Comparison of ENCODE assay signal across 27 mouse cellular contexts in genomic region chr11:106609731-106610130, GRCm38 (mm10). TPM values are rescaled to one million over a fixed set of nuclear protein-coding genes. Genes with fewer than 3 reads are reported as not detected.
DNase-seq lines count a peak whose midpoint lies in the region; ATAC-seq and TF ChIP-seq lines count a peak whose summit lies in the region.
"Had no signal": no experiment of that assay in that cellular context is flagged by ENCODE, and none has a peak within 500 bp of the region (broad histone marks: within the 10 kb centered on the region; RNA-seq: fewer than 3 reads in every experiment).

No protein-coding gene starts in this region.

- no peak for TF ChIP-seq EP300 in heart, adult 2 months (IDR thresholded peaks at IDR 0.05; ENCODE audit: insufficient read depth, low read depth, low read length)

- peaks cover 50% of the 10 kb centered on the region for H3K4me1 ChIP-seq in heart, embryonic 13.5 days
- peaks cover 14% of the 10 kb centered on the region for H3K4me1 ChIP-seq in heart, adult 2 months (ENCODE audit: control insufficient read depth, insufficient read depth, low read length)
- H3K4me1 ChIP-seq in hindbrain, embryonic 12.5 days, result peaks cover 15% of the 10 kb centered on the region
- H3K4me1 ChIP-seq in hindbrain, embryonic 14.5 days (replicated peaks; ENCODE audit: control insufficient read depth, insufficient read depth, low read length), result peaks cover 19% of the 10 kb centered on the region

- 58% methylated on average over 8 of the region's 8 CpGs for WGBS in heart, embryonic 13.5 days
- WGBS in heart, adult 2 months, result 62% methylated on average over 8 of the region's 8 CpGs
- WGBS in hindbrain, embryonic 12.5 days, result 76% methylated on average over 8 of the region's 8 CpGs
- WGBS in hindbrain, embryonic 14.5 days, result 79% methylated on average over 8 of the region's 8 CpGs

- TF ChIP-seq POLR2A in heart, adult 2 months (IDR thresholded peaks at IDR 0.05; ENCODE audit: insufficient read depth, low read depth, low read length), result no peak

- H3K4me3 ChIP-seq in heart, embryonic 13.5 days, result no peak overlapping the region
- no peak overlapping the region for H3K4me3 ChIP-seq in heart, adult 2 months
- H3K4me3 ChIP-seq in hindbrain, embryonic 12.5 days, result no peak overlapping the region
- no peak overlapping the region for H3K4me3 ChIP-seq in hindbrain, embryonic 14.5 days (replicated peaks; ENCODE audit: low read length)
- H3K4me3 ChIP-seq: erythroblast, embryonic 14.5 days; gastrocnemius, adult 2 months; kidney, embryonic 15.5 days; left cerebral cortex, adult 2 months; limb, embryonic 12.5 days; liver, embryonic 15.5 days; lung, embryonic 15.5 days; midbrain, embryonic 10.5 days; midbrain, embryonic 15.5 days had no signal

- no peak overlapping the region for H3K4me2 ChIP-seq in heart, embryonic 13.5 days
- no peak overlapping the region for H3K4me2 ChIP-seq in hindbrain, embryonic 12.5 days (replicated peaks)
- H3K4me2 ChIP-seq in hindbrain, embryonic 14.5 days (replicated peaks), result no peak overlapping the region
- H3K4me2 ChIP-seq: kidney, embryonic 15.5 days; limb, embryonic 12.5 days; liver, embryonic 15.5 days; lung, embryonic 15.5 days; midbrain, embryonic 15.5 days had no signal

- H3K9me3 ChIP-seq in heart, embryonic 13.5 days, result peaks cover under 1% of the 10 kb centered on the region; the same call in 1 of the 2 replicates
- H3K9me3 ChIP-seq in hindbrain, embryonic 12.5 days (replicated peaks), result no peaks in the 10 kb centered on the region
- H3K9me3 ChIP-seq in hindbrain, embryonic 14.5 days (ENCODE audit: control insufficient read depth, low read length), result no peaks in the 10 kb centered on the region
- H3K9me3 ChIP-seq: G1E; kidney, embryonic 15.5 days; limb, embryonic 12.5 days; liver, embryonic 15.5 days; lung, embryonic 15.5 days; midbrain, embryonic 15.5 days had no signal

- H3K27me3 ChIP-seq in heart, embryonic 13.5 days (replicated peaks), result no peaks in the 10 kb centered on the region
- no peaks in the 10 kb centered on the region for H3K27me3 ChIP-seq in heart, adult 2 months (ENCODE audit: control insufficient read depth, insufficient read depth, low read length)
- 0 out of 2 replicates have a peak, but pooled peaks cover 6% of the 10 kb centered on the region for H3K27me3 ChIP-seq in hindbrain, embryonic 12.5 days
- H3K27me3 ChIP-seq in hindbrain, embryonic 14.5 days (ENCODE audit: control insufficient read depth, insufficient read depth, low read length), result no peaks in the 10 kb centered on the region
- H3K27me3 ChIP-seq: liver, embryonic 15.5 days; lung, embryonic 15.5 days; midbrain, embryonic 15.5 days had no signal

- peak overlapping the region; percentile 50 for H3K9ac ChIP-seq in heart, embryonic 13.5 days
- no peak overlapping the region for H3K9ac ChIP-seq in heart, adult 2 months (ENCODE audit: low read depth, low read length)
- peak overlapping the region; percentile 8; the same call in 1 of the 2 replicates for H3K9ac ChIP-seq in hindbrain, embryonic 12.5 days
- H3K9ac ChIP-seq in hindbrain, embryonic 14.5 days, result no peak overlapping the region
- H3K9ac ChIP-seq: kidney, embryonic 15.5 days; limb, embryonic 12.5 days; liver, embryonic 15.5 days; lung, embryonic 15.5 days; midbrain, embryonic 15.5 days had no signal

- H3K79me2 ChIP-seq in heart, adult 2 months (replicated peaks; ENCODE audit: control insufficient read depth, insufficient read depth, low read length), result peaks cover 2% of the 10 kb centered on the region

- peaks cover under 1% of the 10 kb centered on the region for H3K36me3 ChIP-seq in heart, embryonic 13.5 days
- H3K36me3 ChIP-seq in heart, adult 2 months (ENCODE audit: control insufficient read depth, insufficient read depth, low read length), result peaks cover 2% of the 10 kb centered on the region; the same call in 1 of the 2 replicates
- H3K36me3 ChIP-seq in hindbrain, embryonic 12.5 days, result no peaks in the 10 kb centered on the region
- H3K36me3 ChIP-seq in hindbrain, embryonic 14.5 days (replicated peaks; ENCODE audit: control insufficient read depth, insufficient read depth), result no peaks in the 10 kb centered on the region
- H3K36me3 ChIP-seq: G1E; kidney, embryonic 15.5 days; midbrain, embryonic 15.5 days had no signal

- peak overlapping the region; percentile 53; the same call in 1 of the 2 replicates for H3K27ac ChIP-seq in heart, embryonic 13.5 days (replicated peaks)
- H3K27ac ChIP-seq in heart, adult 2 months, result no peak overlapping the region
- no peak overlapping the region for H3K27ac ChIP-seq in hindbrain, embryonic 12.5 days
- H3K27ac ChIP-seq in hindbrain, embryonic 14.5 days, result no peak overlapping the region
- H3K27ac ChIP-seq: gastrocnemius, adult 2 months; kidney, embryonic 15.5 days; left cerebral cortex, adult 2 months; limb, embryonic 12.5 days; liver, embryonic 15.5 days; lung, embryonic 15.5 days; macrophage; midbrain, embryonic 10.5 days; midbrain, embryonic 15.5 days had no signal

- no peak for TF ChIP-seq CTCF in heart, adult 2 months (IDR thresholded peaks at IDR 0.05)

- ATAC-seq in heart, embryonic 13.5 days (ENCODE audit: extremely low read depth, insufficient number of reproducible peaks, low FRiP score, low TSS enrichment), result no peak
- no peak for ATAC-seq in hindbrain, embryonic 12.5 days (ENCODE audit: low FRiP score)
- no peak for ATAC-seq in hindbrain, embryonic 14.5 days (ENCODE audit: low FRiP score)
- ATAC-seq: forebrain, embryonic 16.5 days; hindbrain, embryonic 16.5 days; midbrain, embryonic 15.5 days had no signal

- intact Hi-C loops in heart, adult 2 months (cut with DNase I), result loop anchor here (2.0 to 5.0 kb wide), 5 partner anchors 21 to 337 kb away; partner anchors contain the start of gene Smarcd2

- peak; percentile 26 for DNase-seq in cerebellum, adult 9-10 months
- DNase-seq in cerebellum, postnatal 14 days, result no peak
- no peak for DNase-seq in heart, adult 2 months
- DNase-seq in hindbrain, embryonic 14.5 days (ENCODE audit: low spot score), result no peak
- peak; percentile 57 for DNase-seq in ES-CJ7 (ENCODE audit: low read depth, low spot score)
- DNase-seq: adrenal gland, postnatal 10 days; cerebellum, adult 8-10 months; kidney, adult 18-20 months; kidney, postnatal 25 days; right cerebral cortex, adult 18-20 months; spleen, adult 18-20 months; thymus, postnatal 14 days had no signal

RNA-seq across cellular contexts. Expression of gene Tex2, which starts 3.5 kb away (rescaled TPM):
- polyA plus RNA-seq in heart, embryonic 13.5 days (2015; fragmentation: Nextera tagmentation; extraction: Ambion mirVana), result 12.3 and 13.1 TPM in 2 replicates
- total RNA-seq in heart, adult 2 months (2021), result 10 to 100 TPM; 42.5 to 46.8 TPM
- 17.2 and 27.1 TPM in 2 replicates for polyA plus RNA-seq in heart, adult 2 months (2012; rRNA removed)
- 13.3 and 15.5 TPM in 2 replicates for polyA plus RNA-seq in hindbrain, embryonic 12.5 days (2016; fragmentation: Nextera tagmentation; extraction: Ambion mirVana)
- polyA plus RNA-seq in hindbrain, embryonic 14.5 days (2014; fragmentation: Nextera tagmentation; extraction: Ambion mirVana), result 40.1 and 41.4 TPM in 2 replicates

Comparison
In these comparisons a context has a peak if more than half of its experiments do, and no peak if none do; other contexts are left out.
1. DNase-seq: peak in cerebellum, adult 9-10 months (single experiment) and ES-CJ7 (single experiment); none in cerebellum, postnatal 14 days (0 of 2), heart, adult 2 months (0 of 2) and hindbrain, embryonic 14.5 days (single experiment).
2. H3K9ac ChIP-seq: peak in heart, embryonic 13.5 days (single experiment) and hindbrain, embryonic 12.5 days (single experiment); none in heart, adult 2 months (single experiment) and hindbrain, embryonic 14.5 days (single experiment).